Mouse (Mus musculus) E14TG2a.4 (cell line): ENCODE results near the gene Abhd16a.

Experiments used
- CTCF ChIP-seq: conservative IDR thresholded peaks from 2 replicates; pipeline ENCODE4 v1.5.1; 2014; ENCODE audit warnings: low read length
- NANOG ChIP-seq: IDR thresholded peaks from 2 replicates; pipeline ENCODE4 v1.6.1; 2014; ENCODE audit warnings: borderline replicate concordance, low read length, mixed read lengths

GRCm38 (mm10) chr17:35077285-35077684 lies 11.8 kb upstream of the Abhd16a start:
- TF ChIP-seq CTCF (no peak), NANOG (no peak)
